Mouse (Mus musculus): ENCODE measurements around the gene Ctbp2.
A peak's percentile ranks its signal among the peaks of the same experiment; 100 is the strongest.

Gene Ctbp2

DNA sequence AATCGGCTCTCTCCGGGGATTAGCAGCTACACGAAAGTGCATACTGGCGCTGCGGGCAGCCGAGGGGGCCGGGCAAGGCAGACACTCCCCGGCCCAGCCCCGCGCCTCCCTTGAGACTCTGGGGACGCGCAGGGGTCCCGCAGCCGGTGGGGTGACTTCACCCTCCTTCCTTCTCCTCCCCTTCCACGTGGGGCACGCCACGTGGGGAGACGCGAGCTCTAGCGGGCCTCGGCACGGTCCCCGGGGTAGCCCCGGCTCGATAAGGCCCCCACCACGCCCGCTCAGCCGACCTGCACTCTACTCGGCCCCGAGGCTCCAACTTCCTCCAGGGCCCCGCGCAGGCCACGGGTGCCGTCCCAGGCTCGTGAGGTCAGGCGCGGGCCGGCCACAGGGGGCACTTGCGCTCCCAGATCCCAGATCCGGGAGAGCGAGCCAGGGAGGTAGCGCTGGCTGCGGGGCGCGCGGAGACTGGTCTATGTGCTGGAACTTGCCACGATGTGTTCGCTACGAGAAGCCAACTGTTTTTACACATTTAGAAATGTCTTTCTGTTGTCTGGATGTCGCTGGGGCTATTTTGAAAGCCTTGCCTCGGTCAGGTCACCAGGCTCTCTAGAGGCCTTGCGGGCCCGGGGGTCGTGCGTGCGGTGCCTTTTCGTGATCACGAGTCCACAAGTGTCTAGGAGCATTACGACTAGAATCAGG is at the start of gene Ctbp2:
Gene Ctbp2, minus strand, starts transcription at position 356 of the 702 bp plus-strand sequence.
- peak; percentile 70 for DNase-seq

DNA sequence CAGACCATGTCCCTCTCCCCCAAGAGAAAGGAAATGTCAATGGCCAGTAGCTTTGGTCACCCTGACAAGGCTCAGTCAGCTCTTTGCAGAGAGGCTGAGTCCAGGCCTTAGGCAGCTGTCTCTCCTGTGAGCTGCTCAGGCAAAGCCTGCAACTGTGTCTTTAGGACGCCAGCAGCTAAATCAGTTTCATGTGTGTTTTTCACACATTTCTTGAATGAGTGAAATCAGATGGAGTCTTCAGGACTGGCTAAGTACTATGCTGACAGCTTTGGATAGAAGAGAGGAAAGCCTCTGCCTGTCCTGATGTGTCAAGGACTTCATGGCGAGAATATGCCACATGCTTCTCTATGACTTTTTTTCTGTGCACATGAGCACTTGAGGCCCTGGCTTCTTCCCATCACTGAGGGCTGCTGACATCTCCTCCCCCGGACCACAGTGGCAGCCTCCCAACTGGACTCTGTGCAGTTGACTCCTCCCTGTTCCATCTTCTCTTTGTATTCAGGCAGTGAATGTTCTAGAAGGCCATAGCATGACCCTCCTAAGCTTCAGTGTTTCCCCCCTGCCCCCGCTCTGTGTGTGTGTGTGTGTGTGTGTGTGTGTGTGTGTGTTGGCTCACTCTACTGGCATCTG is 47.4 kb upstream of the Ctbp2 start:
- no peak for DNase-seq

DNA sequence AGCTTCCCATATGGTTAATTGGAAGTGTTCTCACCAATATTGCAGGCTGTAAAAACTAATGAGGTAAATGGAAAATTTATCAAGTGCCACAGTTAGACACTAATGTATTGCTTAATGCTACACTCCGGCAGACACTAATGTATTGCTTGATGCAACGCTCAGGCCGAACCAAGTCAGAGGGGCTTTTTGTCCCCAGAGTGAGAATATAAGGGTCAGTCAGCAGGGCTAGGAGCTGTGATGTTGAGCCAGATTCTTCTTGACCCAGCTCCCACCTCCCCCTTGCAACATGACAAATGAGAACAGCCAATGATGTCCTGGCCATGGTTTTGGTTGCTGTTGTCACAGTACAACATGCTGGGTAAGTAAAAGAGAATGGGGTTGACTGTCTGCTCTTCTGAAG is 44.8 kb upstream of the Ctbp2 start:
- no peak for DNase-seq

DNA sequence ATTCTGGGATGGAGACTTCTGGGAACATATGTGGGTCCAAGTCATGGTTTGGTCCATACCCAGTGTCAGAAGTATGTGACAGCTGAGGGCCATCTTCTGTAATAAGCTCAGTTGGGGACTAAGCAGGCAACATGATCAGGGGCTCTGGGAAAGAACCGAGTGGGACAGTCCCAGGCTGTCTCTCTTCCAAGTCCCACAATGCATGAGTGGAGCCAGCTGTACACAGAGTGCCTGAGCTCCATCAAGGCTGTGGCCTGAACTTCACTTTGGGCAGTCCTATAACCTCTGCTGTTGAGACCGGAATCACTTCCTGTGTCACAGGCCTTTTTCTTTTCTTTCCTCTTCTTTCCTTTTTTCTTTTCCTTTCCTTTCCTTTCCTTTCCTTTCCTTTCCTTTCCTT is 43.7 kb upstream of the Ctbp2 start:
- no peak for DNase-seq

DNA sequence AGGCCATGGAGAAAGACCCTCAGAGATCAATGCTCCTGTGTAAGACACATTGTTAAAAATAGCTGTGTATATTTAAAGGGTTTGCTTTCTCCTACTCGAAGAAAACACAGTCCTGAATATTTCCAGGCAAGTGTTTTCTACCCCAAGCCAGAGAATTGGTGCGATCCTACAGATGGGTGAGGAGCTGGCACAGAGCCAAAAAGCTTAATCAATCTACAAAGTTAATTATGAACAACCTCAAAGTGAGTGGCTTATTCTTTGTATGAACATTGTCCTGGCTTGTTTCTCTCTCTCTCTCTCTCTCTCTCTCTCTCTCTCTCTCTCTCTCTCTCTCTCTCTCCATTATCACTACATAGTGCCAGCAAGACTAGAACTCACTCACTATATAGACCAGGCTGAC is 40.6 kb upstream of the Ctbp2 start:
- DNase-seq = no peak

DNA sequence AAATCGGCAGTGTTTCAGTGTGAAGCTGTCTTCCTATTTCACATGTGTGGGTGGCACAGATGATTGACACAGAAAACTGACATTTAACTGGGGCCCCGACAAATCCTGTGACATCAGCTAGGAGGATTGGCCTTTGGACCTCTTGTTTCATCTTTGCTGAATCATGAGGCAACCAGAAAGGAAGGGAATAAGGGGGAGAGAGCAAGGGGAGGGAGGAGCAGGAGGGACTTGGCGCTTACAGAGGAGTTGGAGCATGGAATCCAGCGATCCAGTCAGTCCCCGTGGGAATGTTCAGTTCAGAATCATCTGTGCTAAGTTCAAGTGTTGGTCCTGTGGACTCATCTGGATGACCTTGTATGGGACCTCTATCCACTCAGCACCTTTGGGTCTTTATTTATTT is 38.9 kb upstream of the Ctbp2 start:
- no peak for DNase-seq

DNA sequence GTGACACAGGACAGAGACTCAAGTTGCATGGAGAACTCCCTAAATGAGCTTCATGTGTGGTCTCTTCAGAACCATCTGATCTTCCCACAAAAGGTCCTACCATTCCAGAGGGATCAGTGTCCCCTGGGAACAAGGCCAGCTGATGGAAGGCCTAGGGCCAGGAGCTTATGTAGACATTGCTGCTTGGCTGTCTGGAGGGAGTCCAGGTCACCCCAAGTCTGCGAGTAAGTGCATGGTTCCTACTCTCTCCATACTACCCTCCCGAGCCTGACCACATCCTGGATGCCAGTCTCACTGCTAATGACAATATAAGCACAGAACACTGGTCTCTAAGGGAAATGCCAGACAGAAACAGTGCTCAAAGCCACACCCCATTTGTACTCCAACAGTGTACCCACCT is 38.0 kb upstream of the Ctbp2 start:
- no peak for DNase-seq

DNA sequence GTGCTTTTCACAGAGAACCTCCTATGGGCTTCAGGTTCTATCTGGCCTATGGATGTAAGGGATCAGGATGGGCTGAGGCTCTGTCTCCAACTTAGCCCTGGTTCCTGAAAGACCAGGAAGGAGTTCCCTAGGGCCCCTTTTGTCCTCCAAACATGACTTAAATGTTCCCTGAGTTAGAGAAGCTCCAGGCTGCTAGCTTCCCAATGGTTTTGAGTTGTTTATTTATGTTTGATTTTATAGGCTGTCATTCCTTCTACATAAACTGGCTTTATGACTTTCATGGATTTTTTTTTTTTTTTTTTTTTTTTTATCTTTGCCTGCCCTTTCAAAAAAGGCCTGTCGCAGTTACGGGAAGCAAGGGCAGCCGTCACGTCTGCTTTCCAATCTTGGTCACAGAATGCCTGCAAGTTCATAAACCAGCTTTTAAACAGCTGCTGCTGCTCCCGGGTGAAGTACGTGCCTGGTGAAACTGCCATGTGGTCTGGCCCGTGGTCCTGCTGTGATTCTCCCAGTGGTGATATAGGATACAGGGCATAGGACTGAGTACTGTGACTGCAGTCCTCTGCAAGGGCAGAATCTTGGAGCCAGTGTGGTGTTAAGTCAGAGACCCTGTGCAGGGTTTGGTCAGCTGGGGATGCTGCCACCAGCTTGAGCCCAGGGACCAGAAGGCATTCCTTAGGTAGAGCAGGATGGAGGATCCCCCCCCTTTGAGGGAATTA is 37.4 kb upstream of the Ctbp2 start:
- no peak for DNase-seq

DNA sequence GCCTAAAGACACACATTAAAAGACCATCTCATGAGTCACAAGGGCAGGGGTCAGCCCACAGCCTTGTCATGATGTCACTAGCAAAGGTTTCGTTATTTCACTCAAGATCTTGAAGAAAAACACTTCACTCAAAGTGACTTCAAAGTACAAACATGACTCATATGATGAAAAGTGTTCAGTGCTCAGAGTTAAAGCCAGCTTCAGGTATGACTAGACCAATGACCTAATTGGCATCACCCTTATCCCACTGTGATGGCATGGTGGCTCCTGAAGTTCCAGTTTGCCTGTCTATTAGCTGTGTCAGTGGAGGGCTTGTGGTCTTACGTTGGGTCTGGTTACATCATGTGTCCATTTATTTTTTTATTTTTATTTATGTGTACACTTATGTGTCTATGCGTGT is 35.4 kb upstream of the Ctbp2 start:
- DNase-seq = no peak

DNA sequence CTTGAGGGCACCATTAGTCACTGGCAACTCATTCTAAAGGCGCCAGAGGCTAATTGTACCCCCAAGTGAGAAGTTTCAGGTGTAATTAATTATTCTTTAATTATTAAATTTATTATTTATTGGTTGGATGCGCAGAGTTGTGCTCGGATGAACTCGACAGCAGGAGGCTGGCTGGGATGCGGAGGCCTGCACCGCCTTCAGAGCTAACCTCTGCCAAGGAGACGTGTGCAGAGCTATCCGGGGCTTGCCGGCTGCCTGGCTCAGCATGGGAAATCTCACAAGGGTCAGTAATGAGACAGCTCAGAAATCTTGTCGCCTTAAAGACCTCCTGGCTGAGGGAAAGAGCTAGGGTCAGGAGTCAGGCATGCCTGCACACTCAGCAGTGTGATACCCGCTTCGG is 31.5 kb upstream of the Ctbp2 start:
- no peak for DNase-seq

DNA sequence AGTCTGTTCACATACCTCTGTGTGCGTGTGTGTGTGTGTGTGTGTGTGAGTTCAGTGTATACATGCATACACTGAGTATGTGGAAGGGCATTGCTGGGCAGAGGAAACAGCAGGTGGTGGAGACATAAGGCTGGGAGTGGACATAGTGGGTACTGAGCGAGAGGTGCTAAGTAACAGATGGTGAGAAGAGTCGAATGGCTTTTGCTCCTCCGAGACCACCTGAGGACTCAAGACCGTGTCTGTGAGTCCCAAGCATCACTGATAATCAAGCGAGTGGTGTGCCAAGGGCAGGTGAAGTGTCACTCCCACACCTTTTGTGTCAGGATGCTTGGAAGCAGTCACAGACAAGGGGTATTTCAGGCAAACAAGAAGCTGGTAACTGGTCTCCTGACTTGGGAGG is 30.7 kb upstream of the Ctbp2 start:
- DNase-seq = no peak

DNA sequence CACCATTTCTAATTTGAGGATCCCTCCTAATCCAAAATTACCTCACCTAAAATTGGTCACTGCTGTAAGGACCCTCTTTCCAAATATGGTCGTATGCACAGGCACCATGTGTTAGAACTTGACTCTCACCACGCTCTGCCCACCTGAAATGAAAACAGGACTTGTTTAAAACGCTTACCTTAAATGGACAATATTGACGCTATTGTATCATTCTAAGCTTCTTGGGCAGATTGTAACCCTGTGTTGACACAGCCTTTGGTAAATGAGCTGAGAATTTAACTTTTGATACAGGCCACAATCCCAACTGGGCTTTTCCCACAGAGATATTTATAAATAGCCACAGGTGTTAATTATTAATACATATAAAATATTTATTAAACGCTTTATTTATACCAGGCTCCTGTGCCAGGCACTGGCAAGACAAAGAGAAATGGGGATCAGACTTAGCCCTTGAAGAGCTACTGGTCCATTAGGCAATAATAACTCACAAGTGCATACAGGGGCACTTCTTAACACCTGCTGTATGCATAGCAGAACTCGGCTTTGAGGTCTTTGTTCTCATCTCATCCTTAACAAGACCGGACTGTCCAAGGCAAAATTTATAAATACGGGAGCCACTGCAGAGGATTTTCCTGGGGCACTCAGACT is 15.7 kb upstream of the Ctbp2 start:
- DNase-seq = no peak

DNA sequence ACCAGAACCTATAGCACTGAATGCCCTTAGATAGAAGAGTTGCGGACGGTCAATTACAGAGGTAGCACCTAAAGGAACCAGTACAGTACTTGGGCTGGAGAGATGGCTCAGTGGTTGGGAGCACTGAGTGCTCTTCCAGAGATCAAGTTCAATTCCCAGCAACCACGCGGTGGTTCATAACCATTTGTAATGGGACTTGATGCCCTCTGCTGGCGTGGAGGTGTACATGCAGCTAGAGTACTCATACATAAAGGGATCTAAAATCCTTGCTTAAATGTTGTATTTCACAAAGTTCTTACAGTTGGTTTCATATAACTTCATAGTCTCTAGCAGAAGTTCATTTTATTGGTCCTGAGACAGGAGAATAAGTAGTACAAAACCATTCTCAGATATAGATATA is 9.4 kb upstream of the Ctbp2 start:
- DNase-seq = no peak

DNA sequence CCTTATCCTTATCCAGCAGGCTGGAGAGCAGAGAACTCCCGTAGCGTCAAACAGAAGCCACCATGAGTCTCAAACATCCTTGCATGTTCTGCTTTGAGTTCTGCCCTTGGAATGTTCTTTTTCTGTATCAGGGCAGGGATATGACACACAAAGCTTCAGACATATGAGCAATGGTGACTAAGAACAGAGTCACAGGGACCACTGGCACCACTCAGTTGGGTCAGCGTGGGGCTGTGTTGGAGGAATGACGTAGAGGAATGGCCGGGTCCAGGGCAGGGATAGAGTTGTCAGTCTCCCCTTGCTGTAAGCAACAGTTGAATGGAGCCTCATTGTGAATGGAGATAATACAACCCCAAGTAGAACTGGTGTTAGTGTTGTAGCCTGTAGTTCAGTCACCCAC is 8.5 kb upstream of the Ctbp2 start:
- no peak for DNase-seq

DNA sequence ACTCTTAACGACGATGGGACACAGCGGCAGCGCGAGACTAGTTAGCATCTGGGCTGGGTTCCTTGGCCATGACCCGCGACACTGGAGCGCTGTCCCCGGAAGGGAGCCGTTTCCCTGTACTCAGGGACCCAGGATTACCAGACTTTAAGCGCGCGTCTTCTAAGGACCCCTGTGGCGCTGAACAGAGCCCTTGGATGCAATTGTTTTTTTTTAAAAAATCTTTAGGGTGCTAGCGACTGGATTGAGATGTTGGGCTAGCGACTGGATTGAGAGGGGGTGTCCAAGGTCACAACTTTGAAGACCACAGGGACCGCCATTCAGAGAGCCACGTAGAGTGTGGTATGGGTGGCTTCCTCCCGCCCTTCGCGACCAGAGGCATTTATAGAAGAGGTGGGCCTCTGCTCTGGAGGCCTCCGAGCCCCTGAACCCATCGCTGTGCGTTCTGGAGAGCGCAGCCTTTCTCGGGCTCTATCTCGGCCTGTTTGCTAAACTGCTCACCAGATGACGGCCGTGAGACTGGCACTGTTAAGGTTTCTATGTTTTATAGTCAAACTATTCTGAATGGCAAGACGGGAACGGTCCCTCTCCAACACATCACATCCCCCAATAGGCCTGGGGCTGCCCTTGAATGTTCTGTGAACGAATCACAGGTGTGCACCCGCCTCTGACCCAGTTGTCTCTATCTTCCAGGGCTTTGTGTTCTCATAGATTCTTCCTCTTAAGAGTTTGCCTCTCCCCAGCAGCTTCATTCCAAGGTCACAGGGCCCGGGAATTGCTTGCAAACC is 739 bp upstream of the Ctbp2 start:
- DNase-seq = no peak

DNA sequence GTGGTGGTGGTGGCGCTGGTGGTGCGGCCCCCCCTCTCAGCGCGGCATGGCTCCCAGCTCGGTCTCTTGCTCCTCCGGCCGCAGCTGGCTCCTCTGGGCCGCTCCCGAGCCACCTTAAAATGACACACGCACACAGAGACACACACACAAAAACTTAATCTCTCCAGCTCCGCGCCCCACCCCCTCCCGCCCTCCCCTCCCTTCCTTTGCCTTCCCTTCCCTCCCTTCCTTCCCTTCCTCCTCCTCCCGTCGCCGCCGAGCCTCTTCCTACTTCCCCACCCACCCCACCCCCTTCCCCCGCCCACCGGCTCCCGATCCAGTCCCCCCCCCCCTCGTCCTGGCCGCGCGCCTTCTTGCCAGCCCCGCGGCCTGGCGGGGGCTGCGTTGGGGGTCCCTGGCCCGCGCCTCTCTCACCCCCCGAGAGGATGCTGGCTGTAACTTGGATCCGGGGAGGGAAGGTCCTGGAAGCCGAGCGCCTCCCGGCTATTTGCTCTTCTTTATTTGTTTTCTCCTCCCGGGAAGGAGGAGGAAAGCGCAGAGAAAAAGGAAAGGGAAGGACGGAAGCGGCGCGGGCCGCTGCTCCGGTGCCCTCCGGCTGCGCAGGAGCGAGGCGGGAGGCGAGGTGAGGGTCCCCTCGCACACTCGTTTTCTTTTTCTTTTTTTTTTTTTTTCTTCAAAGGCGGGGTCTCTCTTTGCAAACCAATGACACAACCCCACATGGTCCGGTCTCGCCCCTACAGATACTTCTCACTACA is 733 bp downstream of the Ctbp2 start, which contains the start of gene Fgfr2:
Gene Fgfr2, minus strand, starts transcription at position 107 of the 755 bp plus-strand sequence.
- no peak for DNase-seq

DNA sequence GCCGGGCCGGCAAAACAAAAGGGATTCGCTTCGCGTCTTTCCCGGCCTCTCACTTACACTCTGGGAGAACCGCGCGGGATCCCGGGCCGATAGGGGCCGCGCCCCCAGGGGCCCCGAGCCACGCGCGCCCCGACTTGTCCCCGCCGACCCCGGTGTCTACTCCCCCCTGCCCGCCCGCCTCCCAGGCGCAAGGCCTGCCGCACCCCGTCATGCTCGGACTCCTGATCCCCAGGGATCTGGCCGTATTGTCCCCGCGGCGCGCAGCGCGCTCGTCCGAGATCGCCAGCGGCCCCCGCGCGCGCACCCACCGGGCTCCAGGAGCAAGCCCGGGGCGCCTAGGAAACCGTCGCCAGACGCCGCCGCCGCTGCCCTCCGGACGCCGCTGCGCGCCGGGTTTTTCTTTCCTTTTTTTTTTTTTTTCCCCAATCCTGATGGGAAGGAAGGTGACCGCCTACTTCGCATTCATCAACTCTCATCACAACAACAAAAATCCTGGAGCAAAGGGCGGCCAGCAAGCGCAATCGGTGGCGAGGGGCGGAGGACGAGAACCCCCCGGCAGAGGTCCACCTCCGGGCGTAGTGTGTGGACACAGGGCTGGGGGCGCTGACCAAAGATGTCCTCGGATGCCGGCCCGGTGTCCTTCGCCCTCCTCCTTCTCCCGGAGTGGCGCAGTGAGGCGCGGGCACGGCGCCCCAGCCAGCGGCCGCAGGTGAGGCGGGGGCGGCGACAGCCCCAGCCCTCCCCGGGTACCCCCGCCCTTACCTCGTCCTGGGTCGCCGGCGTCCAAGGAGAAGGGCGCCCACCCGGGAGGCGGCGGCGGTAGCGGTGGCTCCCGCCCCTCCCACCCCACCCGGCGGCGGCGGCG is 1.5 kb downstream of the Ctbp2 start:
- peak; percentile 53 for DNase-seq

DNA sequence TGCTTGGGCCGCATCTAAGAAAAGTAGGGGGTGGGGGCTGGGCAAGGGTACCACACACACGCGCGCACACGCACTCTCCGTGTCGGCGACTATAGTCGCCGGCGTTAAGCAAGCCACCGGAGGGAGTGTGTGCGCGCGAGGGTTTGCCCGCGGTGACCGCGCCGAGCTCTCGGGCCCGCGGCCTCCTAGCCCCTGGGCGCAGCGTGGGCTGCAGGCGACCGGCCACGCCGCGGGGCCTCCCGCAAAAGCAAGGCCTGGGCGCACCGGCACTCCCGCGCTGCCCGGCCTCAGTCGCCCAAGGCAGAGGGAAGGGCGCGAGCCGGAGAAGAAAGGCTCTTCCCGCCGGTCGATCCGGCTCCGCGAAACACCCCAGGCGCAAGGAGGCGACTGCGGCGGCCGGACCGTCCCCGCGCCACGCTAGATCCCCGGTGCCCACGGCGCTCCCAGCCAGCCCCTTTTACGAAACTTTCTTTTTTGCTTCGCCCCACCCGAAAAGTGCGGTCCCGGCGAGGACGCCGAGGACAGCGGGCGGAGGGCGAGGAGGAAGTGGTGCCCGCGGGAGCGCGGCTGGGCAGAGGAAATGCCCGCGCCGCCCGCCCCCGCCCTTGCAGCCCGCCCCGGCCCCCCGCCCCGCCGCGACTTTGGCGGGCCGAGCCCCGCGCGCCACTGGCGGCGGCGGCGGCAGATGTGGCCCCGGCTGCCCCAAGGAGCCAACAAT is 2.3 kb downstream of the Ctbp2 start:
- peak; percentile 38 for DNase-seq

DNA sequence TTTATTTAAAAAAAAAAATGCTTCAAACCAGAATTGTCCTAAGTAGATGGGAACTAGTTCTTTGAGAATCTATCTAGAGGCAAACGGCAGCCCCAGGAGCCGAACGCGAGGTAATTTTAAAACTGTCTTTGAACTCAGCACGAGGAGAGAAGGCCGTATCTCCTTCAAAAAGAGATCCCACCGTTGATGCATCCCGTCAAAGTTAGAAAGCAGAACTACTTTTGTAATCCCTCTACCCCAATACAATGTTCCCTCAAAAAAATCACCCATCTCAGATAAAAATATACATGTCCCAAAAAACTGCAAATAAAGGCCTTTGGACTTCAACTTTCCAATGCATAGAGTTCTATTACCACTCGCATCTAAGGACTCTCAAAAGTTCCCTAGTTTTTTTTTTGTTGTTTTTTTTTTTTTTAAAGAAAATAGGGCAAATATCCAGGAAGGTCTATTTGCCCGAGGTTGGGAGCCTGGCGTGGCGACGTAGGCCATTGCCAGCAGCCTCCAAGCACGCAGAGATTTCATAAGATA is 3.0 kb downstream of the Ctbp2 start:
- DNase-seq = no peak

DNA sequence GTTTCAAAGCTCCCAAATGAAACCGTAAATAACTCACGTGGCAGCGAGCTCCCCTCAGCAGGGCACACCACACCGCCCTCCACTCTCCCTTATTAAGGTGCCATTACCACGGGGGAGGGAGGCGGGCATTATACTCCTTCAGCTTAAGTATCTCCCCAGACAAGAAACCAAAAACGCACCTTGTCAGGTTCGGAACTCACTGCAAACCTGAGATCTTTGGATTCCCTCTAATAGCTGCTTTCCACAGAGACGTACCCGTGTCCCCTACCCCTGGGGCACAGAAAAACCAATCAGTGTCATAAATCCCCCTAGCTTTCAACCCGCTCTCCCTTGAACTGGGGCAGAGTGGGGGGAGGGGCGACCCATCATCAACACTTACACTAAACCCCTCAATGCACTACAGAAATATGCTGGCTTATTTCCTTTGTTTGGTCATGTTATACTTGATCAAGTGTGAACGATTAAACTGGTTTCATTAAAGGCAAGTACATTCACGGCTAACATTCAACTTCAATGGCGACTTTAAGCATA is 3.9 kb downstream of the Ctbp2 start:
- no peak for DNase-seq
